Mouse (Mus musculus) neural tube, embryonic 13.5 days (tissue): ENCODE measurements around the gene Spon1. TPM values are rescaled to one million over a fixed set of nuclear protein-coding genes. Genes with fewer than 3 reads are reported as not detected.

Experiments
- ATAC-seq: fragments of 200-750 bp; cut with Nextera tagmentation; 2 replicates; pipeline ENCODE4 v1.8.0; 2017; ENCODE audit warnings: low read depth, mild to moderate bottlenecking, moderate TSS enrichment, moderate library complexity
- H3K27ac ChIP-seq: fragments of 300-500 bp; sonication (generic); replicated peaks from 2 replicates; pipeline ENCODE4 v1.5.1; 2015; ENCODE audit warnings: moderate library complexity, mild to moderate bottlenecking, inconsistent platforms
- H3K27me3 ChIP-seq: fragments of 300-500 bp; sonication (generic); 2 replicates; pipeline ENCODE4 v1.6.1; 2015; ENCODE audit warnings: mild to moderate bottlenecking, inconsistent platforms
- H3K36me3 ChIP-seq: fragments of 300-500 bp; sonication (generic); 2 replicates; pipeline ENCODE4 v1.6.1; 2015; ENCODE audit warnings: mild to moderate bottlenecking, inconsistent platforms
- H3K4me1 ChIP-seq: fragments of 300-500 bp; sonication (generic); replicated peaks from 2 replicates; pipeline ENCODE4 v1.6.1; 2015; ENCODE audit warnings: inconsistent platforms
- H3K4me2 ChIP-seq: fragments of 300-500 bp; sonication (generic); 2 replicates; pipeline ENCODE4 v1.6.1; 2015; ENCODE audit warnings: inconsistent platforms, mild to moderate bottlenecking, moderate library complexity
- H3K4me3 ChIP-seq: fragments of 300-500 bp; sonication (generic); 2 replicates; pipeline ENCODE4 v1.5.1; 2015; ENCODE audit warnings: mild to moderate bottlenecking, inconsistent platforms
- H3K9ac ChIP-seq: fragments of 300-500 bp; sonication (generic); 2 replicates; pipeline ENCODE4 v1.6.1; 2015; ENCODE audit warnings: moderate library complexity, mild to moderate bottlenecking, inconsistent platforms
- H3K9me3 ChIP-seq: fragments of 300-500 bp; sonication (generic); 2 replicates; pipeline ENCODE4 v1.6.1; 2016; ENCODE audit warnings: inconsistent platforms
- WGBS: fragments of 180-500 bp; shearing (Covaris S2); methylation state at CpG from one replicate; pipeline ENCODE4 v1.1.7; 2015; 5-methylcytosine and 5-hydroxymethylcytosine counted together
- polyA plus RNA-seq: library from polyadenylated mRNA; unstranded; fragments of >200 nt; fragmentation: Nextera tagmentation; extraction: Ambion mirVana; gene quantifications from 2 replicates; pipeline ENCODE4 v1.2.1, GENCODE M21; 2015

Gene Spon1
- polyA plus RNA-seq, 1 experiment from 2014 or later: 93.0 TPM

DNA sequence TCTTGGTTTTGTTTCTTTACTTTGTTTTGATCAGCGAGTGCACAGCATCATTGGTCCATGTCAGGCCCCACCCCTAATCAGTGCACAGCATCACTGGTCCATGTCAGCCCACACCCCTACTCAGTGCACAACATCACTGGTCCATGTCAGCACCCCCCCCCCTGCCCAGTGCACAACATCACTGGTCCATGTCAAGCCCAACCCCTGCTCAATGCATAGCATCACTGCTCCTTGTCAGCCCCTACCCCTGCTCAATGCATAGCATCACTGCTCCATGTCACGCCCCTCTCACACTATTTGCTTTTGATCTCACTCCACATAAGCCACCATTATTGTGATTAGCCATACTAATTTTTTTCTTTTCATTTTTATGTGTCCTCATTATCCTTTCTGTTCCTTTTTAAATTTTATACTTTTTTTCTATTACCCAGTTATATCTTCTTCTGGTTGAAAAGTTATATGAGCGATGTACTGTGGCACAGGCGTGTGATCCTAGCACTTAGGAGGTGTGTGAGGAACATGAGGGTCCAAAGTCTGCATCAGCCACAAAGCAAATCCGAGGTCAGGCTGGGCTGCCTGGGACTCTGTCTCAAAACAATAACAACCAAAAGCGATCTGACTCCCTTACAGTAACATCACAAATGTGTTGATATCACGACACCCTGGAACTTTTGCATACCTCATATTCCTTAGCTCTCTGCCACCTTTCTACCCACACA, 128.3 kb downstream of the Spon1 start:
- no peak overlapping the region for H3K4me2 ChIP-seq
- H3K27me3 ChIP-seq: no peaks in the 10 kb centered on the region
- H3K27ac ChIP-seq: no peak overlapping the region
- ATAC-seq: no peak
- H3K4me1 ChIP-seq: no peaks in the 10 kb centered on the region
- 90% methylated on average over 7 of the region's 7 CpGs for WGBS
- no peak overlapping the region for H3K9ac ChIP-seq
- H3K4me3 ChIP-seq: no peak overlapping the region
- no peaks in the 10 kb centered on the region for H3K36me3 ChIP-seq
- H3K9me3 ChIP-seq: peaks cover 11% of the 10 kb centered on the region

DNA sequence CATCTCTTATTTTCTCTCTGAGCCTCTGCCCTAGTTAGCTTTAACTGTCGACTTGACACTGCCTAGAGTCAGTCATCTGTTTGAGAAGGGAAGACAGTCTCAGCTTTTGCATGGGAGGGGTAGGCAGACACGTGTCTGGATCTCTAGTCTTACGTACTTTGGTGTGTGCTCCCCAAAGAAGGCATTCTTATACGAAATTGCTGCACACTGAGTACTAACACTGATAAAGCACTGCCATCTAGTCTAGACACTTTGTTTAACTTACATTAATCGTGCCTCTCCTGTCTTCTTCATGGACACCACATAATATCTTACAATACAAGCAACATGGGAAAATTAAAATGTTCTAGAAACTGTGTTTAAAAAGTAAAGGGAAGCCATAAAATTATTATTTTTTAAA, 129.5 kb downstream of the Spon1 start:
- H3K27ac ChIP-seq: no peak overlapping the region
- H3K4me1 ChIP-seq: no peaks in the 10 kb centered on the region
- 80% methylated on average over 5 of the region's 5 CpGs for WGBS
- ATAC-seq: no peak
- H3K36me3 ChIP-seq: no peaks in the 10 kb centered on the region
- H3K27me3 ChIP-seq: no peaks in the 10 kb centered on the region
- no peak overlapping the region for H3K9ac ChIP-seq
- H3K4me2 ChIP-seq: no peak overlapping the region
- no peak overlapping the region for H3K4me3 ChIP-seq
- H3K9me3 ChIP-seq: peaks cover 11% of the 10 kb centered on the region

DNA sequence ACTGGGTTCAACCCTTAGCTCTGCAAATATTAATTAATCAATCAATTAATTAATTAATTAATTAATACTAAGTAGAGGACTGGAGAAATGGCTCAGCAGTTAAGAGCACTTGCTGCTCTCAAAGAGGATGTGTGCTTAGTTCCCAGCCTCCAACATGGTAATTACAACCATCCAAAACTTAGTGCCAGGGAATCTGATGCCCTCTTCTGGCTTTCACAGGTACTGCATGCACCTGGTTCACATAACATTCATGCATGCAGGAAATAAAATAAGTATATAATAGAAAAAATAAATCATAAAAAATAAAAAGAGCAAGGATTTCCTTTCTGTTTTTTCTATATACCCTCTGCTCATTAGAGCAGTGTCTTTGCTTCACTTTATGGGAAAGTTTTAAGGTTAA, 132.6 kb downstream of the Spon1 start:
- Histone ChIP-seq H3K4me2 (no peak overlapping the region), H3K4me3 (no peak overlapping the region), H3K27me3 (no peaks in the 10 kb centered on the region), H3K9me3 (peaks cover 6% of the 10 kb centered on the region; the same call in 1 of the 2 replicates), H3K36me3 (no peaks in the 10 kb centered on the region), H3K27ac (no peak overlapping the region), H3K9ac (no peak overlapping the region), H3K4me1 (peaks cover 11% of the 10 kb centered on the region)
- ATAC-seq: no peak

DNA sequence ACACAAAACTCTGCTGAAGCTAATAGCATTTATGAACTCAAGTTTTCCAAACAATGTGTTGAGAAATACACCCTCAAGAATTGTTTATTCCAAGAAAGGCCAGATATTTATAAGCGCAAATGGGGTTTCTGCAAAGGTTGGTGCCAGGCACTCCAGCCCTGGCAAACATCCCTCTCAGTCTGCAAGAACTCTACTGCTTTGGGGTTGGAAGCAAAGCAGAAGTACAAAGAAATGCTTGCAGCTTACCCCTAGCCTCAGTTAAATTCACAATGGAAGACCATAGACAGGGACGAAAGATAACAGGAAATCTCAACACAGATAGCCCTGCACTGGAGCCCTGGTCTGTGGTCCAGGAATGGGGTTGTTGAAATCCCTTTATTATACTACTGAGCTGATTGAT, 135.7 kb downstream of the Spon1 start:
- H3K4me1 ChIP-seq: peaks cover 11% of the 10 kb centered on the region
- peak overlapping the region; percentile 52; the same call in 1 of the 2 replicates for H3K27ac ChIP-seq
- no peak for ATAC-seq
- H3K9ac ChIP-seq: no peak overlapping the region
- no peaks in the 10 kb centered on the region for H3K36me3 ChIP-seq
- no peaks in the 10 kb centered on the region for H3K27me3 ChIP-seq
- 0 out of 2 replicates have a peak overlapping the region, but pooled peaks have one; percentile 17 for H3K4me2 ChIP-seq
- peaks cover 6% of the 10 kb centered on the region; the same call in 1 of the 2 replicates for H3K9me3 ChIP-seq
- 74% methylated on average over 2 of the region's 2 CpGs for WGBS
- H3K4me3 ChIP-seq: no peak overlapping the region

DNA sequence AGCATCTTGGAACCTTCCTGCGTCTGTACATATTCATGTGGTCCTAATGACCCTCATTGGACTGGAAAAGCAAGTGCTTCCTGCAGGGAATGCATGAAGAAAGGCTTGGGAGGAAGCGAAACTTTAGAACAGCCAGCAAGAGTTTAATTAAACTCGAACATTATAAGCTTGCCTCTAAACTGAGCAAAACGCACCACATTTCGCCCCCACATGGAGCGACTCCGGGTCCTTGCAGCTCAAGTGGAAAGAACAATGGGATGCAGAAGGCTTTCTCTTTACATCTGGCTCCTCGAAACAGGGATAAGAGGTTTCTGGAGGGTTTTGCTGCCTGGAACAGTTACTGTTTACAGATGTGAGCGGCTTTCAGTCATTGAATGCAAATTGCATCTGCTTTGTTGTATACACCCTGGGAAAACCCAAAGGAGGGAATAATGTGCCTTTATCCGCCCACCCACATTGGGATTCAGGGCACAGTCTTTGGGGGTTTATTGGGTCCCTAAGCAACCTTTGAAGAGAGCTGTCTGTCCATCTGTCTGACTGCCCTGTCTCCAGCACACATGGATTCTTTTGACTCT, 136.2 kb downstream of the Spon1 start:
- peak overlapping the region; percentile 52 for H3K27ac ChIP-seq
- peak; percentile 76; the same call in 1 of the 2 replicates for ATAC-seq

DNA sequence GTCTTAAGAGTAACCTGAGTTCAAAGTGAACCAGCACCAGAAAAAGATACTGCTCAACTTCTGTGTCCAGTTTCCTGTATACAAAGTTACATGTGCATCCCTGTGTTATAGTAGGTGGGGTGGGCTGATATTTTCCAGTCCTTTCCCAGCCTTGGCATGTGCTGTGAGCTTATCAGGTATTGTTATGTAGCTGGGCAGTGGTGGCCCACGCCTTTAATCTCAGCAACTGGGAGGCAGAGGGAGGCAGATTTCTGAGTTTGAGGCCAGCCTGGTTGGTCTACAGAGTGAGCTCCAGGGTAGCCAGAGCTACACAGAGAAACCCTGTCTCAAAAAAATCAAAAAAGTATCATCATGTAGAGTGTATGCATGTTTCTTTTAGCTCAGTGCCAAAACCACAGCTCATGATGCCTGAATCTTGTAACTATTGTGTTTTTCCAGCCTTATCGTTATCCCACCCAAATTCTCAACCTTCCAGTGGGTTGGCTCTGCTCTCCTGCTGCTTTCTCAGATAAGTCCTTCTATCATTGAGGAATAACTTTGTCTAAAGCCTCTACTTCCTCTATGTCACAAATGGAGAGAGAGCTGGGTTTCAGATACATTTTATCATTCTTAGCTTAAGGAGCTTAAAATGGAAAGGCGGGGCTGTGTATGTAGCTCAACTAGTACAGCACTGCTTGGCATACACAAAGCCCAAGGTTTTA, 137.5 kb downstream of the Spon1 start:
- Histone ChIP-seq H3K27me3 (no peaks in the 10 kb centered on the region), H3K4me3 (no peak overlapping the region), H3K27ac (no peak overlapping the region), H3K9me3 (peaks cover 2% of the 10 kb centered on the region; the same call in 1 of the 2 replicates), H3K9ac (no peak overlapping the region), H3K4me2 (no peak overlapping the region), H3K4me1 (peaks cover 11% of the 10 kb centered on the region), H3K36me3 (no peaks in the 10 kb centered on the region)
- no peak for ATAC-seq
- 90% methylated on average over 3 of the region's 3 CpGs for WGBS

More for the DNA sequence above, 136.2 kb downstream of the Spon1 start:
- Histone ChIP-seq H3K4me3 (no peak overlapping the region), H3K9ac (no peak overlapping the region), H3K36me3 (no peaks in the 10 kb centered on the region), H3K4me1 (peaks cover 11% of the 10 kb centered on the region), H3K4me2 (0 out of 2 replicates have a peak overlapping the region, but pooled peaks have one; percentile 17), H3K27me3 (no peaks in the 10 kb centered on the region), H3K9me3 (peaks cover 6% of the 10 kb centered on the region; the same call in 1 of the 2 replicates)
- 18% methylated on average over 10 of the region's 10 CpGs for WGBS

DNA sequence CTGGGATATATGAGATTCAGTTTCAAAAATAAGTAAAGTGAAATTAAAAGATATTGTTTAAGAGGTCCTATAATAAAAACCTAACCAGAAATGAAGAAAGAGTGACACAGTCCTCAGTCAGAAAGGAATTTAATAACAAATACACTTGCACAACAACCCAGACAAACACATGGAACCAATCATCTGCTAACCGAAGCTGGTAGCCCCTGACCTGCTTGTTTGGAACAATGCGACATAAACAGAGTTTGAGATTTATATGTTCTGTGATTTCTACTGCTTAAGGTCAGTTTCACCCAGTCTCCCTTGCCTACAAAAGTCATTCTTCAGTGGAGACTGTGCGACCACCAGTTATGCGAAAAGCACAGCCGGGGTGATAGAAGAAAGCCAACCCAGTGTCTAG, 138.1 kb downstream of the Spon1 start:
- peaks cover 11% of the 10 kb centered on the region for H3K4me1 ChIP-seq
- H3K4me2 ChIP-seq: no peak overlapping the region
- no peak overlapping the region for H3K9ac ChIP-seq
- H3K27ac ChIP-seq: no peak overlapping the region
- 78% methylated on average over 5 of the region's 5 CpGs for WGBS
- no peaks in the 10 kb centered on the region for H3K36me3 ChIP-seq
- no peaks in the 10 kb centered on the region for H3K27me3 ChIP-seq
- H3K4me3 ChIP-seq: no peak overlapping the region
- no peaks in the 10 kb centered on the region for H3K9me3 ChIP-seq
- no peak for ATAC-seq

DNA sequence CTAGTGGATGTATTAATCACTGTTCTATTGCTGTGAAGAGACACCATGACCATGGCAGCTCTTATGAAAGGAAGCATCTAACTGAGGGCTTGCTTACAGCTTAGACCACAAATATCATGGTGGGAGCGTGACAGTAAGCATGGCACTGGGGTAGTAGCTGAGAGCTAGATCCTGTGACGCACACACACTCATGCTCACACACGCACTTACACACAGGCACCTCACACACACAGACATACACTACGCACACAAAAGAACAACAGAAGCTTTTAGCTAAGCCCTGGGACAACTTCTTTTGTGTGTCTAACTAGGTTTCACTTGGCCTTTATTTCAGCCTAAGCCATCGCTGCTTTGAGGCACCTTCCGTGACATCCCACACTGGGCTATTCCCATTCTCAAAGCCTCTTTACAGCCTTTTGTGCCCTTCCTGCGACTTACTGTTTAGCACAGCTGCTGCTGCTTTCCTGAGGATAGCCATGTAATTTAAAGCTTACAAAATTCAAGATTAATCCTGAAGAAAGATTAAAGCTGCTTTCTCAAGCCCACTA, 138.6 kb downstream of the Spon1 start:
- ATAC-seq: no peak
- H3K9ac ChIP-seq: no peak overlapping the region
- H3K4me1 ChIP-seq: peaks cover 11% of the 10 kb centered on the region
- 52% methylated on average over 7 of the region's 7 CpGs for WGBS
- H3K27me3 ChIP-seq: no peaks in the 10 kb centered on the region
- no peak overlapping the region for H3K4me2 ChIP-seq
- no peak overlapping the region for H3K27ac ChIP-seq
- no peak overlapping the region for H3K4me3 ChIP-seq
- no peaks in the 10 kb centered on the region for H3K36me3 ChIP-seq
- H3K9me3 ChIP-seq: no peaks in the 10 kb centered on the region

DNA sequence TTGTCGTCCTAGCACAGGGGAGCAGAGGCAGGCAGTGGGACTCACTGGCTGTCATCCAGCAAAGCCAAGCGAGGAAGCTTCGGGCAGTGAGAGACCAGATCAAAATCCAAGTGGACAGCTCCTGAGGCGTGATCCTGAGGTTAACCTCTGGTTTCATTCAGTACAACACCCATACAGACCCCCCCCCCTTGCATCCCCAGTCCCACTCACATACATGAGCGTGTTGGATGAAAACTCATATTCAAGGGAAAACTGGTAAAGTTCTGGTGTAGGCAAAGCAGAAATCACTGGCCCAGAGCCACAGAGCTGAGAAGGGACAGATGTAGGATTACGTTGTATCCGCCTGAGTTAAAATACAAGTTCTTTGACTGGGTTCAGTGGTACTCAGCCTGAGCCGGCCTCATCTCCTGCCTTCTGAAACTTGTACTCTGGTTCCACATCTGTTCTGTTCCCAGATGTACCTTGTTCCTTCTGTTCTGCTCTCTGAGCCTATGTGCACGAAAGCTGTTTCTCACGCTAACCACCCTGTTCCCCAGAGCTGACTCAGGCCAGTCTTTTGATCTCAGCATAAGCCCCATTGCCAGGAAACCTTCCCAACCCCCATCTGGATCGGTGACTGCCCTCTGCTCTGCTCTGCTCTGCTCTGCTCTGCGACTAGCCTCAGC, 143.5 kb downstream of the Spon1 start:
- Histone ChIP-seq H3K4me1 (no peaks in the 10 kb centered on the region; the same call in 1 of the 2 replicates), H3K4me2 (no peak overlapping the region), H3K36me3 (no peaks in the 10 kb centered on the region), H3K27ac (no peak overlapping the region), H3K9ac (no peak overlapping the region), H3K9me3 (no peaks in the 10 kb centered on the region), H3K4me3 (no peak overlapping the region), H3K27me3 (no peaks in the 10 kb centered on the region)
- 37% methylated on average over 12 of the region's 12 CpGs for WGBS
- no peak for ATAC-seq

DNA sequence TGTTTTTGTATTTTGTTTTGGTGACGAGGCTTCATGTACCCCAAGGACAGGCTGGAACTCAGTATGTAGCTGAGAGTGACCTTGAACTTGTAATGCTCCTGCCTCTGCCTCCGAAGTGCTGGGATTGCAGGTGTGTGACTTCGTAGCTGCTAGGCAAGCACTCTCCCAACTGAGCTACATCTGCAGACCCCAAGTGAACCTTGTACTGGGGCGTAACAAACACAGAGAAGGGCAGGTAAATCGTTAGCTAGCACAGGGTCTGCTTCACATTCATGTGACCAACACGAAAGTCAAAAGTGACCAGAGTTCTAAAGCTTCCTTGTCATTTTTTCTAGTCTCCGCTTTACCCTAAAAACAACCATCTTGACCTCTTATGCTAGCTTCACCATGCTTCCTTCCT, 145.1 kb downstream of the Spon1 start:
- 87% methylated on average over 7 of the region's 7 CpGs for WGBS
- H3K4me2 ChIP-seq: no peak overlapping the region
- H3K4me1 ChIP-seq: no peaks in the 10 kb centered on the region; the same call in 1 of the 2 replicates
- H3K27me3 ChIP-seq: no peaks in the 10 kb centered on the region
- no peak overlapping the region for H3K9ac ChIP-seq
- no peak overlapping the region for H3K27ac ChIP-seq
- no peaks in the 10 kb centered on the region for H3K9me3 ChIP-seq
- no peaks in the 10 kb centered on the region for H3K36me3 ChIP-seq
- H3K4me3 ChIP-seq: no peak overlapping the region
- no peak for ATAC-seq

DNA sequence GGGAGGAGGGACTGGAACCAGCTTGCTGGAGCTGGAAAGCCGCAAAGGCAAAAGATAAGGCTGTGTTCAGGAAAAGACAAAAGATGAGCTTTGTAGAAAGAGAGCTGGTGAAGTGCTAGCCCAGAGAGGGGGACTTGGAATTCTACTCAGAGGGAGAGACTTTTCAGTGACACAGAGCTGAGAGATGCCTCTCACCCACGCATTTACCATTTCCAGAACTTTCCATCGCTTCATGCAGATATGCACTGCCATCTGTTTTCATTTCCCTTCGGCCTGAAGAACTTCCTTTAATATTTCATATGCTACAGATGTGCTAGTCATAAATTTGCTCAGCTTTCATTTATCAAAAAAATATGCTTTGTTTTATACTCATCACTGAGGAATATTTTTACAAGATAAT, 150.1 kb downstream of the Spon1 start:
- no peak overlapping the region for H3K9ac ChIP-seq
- no peaks in the 10 kb centered on the region for H3K36me3 ChIP-seq
- H3K27me3 ChIP-seq: no peaks in the 10 kb centered on the region
- 82% methylated on average over 4 of the region's 4 CpGs for WGBS
- H3K9me3 ChIP-seq: no peaks in the 10 kb centered on the region
- no peak for ATAC-seq
- H3K4me3 ChIP-seq: no peak overlapping the region
- H3K27ac ChIP-seq: no peak overlapping the region
- no peaks in the 10 kb centered on the region for H3K4me1 ChIP-seq
- H3K4me2 ChIP-seq: no peak overlapping the region

DNA sequence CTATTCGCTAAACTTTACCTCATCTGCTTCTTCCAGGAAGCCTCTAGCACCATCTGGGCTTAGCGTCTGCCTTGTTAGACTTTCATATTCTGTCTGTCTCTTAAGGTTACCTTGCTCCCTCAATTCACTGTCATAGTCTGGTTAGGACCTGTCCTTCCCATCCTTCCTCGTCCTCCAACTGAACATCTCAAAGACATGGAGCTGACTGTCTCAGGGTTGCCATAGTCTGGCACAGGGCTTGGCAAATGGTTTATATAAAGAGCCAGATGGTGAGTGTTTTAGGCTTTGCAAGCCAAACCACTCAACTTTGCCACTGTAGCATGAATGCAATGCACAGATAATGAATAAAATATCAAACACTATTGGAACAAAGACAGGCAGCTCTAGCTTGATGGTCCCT, 153.1 kb downstream of the Spon1 start:
- no peak overlapping the region for H3K4me3 ChIP-seq
- H3K27me3 ChIP-seq: no peaks in the 10 kb centered on the region
- 91% methylated on average over 3 of the region's 3 CpGs for WGBS
- no peak overlapping the region for H3K27ac ChIP-seq
- H3K4me1 ChIP-seq: no peaks in the 10 kb centered on the region
- no peaks in the 10 kb centered on the region for H3K36me3 ChIP-seq
- no peak overlapping the region for H3K9ac ChIP-seq
- H3K4me2 ChIP-seq: no peak overlapping the region
- ATAC-seq: no peak
- no peaks in the 10 kb centered on the region for H3K9me3 ChIP-seq
